Mouse (Mus musculus): ENCODE results near the gene Saa2. TPM values are rescaled to one million over a fixed set of nuclear protein-coding genes. Genes with fewer than 3 reads are reported as not detected.
"Not testable (repeated sequence)": the region's sequence is repeated elsewhere in the genome, so short reads cannot be mapped to it uniquely, and the experiment has no call there.

Gene Saa2
- polyA plus RNA-seq, 1 experiment: not detected

DNA sequence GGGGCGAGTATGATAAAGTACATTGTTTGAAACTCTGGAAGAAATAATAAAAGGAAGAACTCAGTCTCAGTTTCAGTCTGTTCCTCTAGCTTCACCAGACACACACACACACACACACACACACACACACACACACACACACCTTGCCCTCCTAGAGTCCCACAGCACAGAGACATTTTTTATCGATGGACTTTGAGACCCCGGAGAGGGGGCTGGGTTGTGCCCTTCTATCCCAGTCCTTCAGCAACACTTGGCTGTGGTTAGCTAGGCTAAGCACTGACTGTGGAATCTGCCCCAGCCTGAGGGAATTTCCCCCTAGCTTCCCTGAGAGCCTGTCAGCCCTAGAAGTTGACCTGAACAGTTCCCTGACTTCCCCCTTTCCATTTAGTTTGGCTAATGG is 27.7 kb upstream of the Saa2 start:
- Histone ChIP-seq H3K4me1 (ENCODE audit: control insufficient read depth, insufficient read depth, low read length) (peaks cover 37% of the 10 kb centered on the region), H3K4me3 (ENCODE audit: insufficient read depth, low read length) (no peak overlapping the region), H3K27ac (ENCODE audit: insufficient read depth, low read depth, low read length) (no peak overlapping the region)
- no peak for TF ChIP-seq CTCF (IDR thresholded peaks at IDR 0.05; ENCODE audit: low read depth, low read length)
- no peak for TF ChIP-seq POLR2A (IDR thresholded peaks at IDR 0.05; ENCODE audit: borderline replicate concordance, low read depth, low read length)

GRCm38 (mm10) chr7:46724396-46724795 is 27.2 kb upstream of the Saa2 start:
- Histone ChIP-seq H3K4me1 (ENCODE audit: control insufficient read depth, insufficient read depth, low read length) (peaks cover 31% of the 10 kb centered on the region), H3K4me3 (ENCODE audit: insufficient read depth, low read length) (no peak overlapping the region), H3K27ac (ENCODE audit: insufficient read depth, low read depth, low read length) (no peak overlapping the region)
- TF ChIP-seq POLR2A (IDR thresholded peaks at IDR 0.05; ENCODE audit: borderline replicate concordance, low read depth, low read length): no peak
- TF ChIP-seq CTCF (IDR thresholded peaks at IDR 0.05; ENCODE audit: low read depth, low read length): no peak

- Histone ChIP-seq H3K27ac (ENCODE audit: insufficient read depth, low read depth, low read length) (no peak overlapping the region), H3K4me1 (ENCODE audit: control insufficient read depth, insufficient read depth, low read length) (peaks cover 17% of the 10 kb centered on the region), H3K4me3 (ENCODE audit: insufficient read depth, low read length) (no peak overlapping the region)
- no peak for TF ChIP-seq CTCF (IDR thresholded peaks at IDR 0.05; ENCODE audit: low read depth, low read length)
These were observed 24.0 kb upstream of the Saa2 start for GRCm38 (mm10) chr7:46727584-46727983.

DNA sequence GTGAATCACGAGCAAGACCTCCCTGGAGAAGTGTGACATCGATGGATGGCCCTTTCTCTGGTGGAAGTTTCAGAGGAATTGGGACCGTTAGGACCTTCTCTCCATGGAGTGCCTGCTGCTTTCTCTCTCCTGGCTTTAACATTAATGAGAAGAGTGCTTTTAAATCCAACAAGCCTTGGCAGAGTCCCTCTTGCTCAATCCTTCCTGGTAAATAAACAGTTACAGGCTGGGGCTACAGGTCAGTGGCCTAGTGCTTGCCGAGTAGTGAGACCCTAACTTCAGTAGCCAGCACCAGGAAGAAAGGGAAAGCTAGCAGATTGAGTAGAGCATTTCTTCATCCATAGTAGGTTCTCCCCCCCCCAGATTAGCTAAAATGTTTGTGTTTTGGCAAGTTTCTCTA is 19.1 kb upstream of the Saa2 start, which contains the start of gene Saa4:
Gene Saa4, minus strand, starts transcription at position 146 of the 400 bp plus-strand sequence.
- Histone ChIP-seq H3K27ac (ENCODE audit: insufficient read depth, low read depth, low read length) (no peak within 1 kb of the TSS), H3K4me1 (ENCODE audit: control insufficient read depth, insufficient read depth, low read length) (peaks cover 19% of the 10 kb centered on the region), H3K4me3 (ENCODE audit: insufficient read depth, low read length) (no peak within 1 kb of the TSS)
- TF ChIP-seq POLR2A (IDR thresholded peaks at IDR 0.05; ENCODE audit: borderline replicate concordance, low read depth, low read length): no peak
- TF ChIP-seq CTCF (IDR thresholded peaks at IDR 0.05; ENCODE audit: low read depth, low read length): no peak

DNA sequence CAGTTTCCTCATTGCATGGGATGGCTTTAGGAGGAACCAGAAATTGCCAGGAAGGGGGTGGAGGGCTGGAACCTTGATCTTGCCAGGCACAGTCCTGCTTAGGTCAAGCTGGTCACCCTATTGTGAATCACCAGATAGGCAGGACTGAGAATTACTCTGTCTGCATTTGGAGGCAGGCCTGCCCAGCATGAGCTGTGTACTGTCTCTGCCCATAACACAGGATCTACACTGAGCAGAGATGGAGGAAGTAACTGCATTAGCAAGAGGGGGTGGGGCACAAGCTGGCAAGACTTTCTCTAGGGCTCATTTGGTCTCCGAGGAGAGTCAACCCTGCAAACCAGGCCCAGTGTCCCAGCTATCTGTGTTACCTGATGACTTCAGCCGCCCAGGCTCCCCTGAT is 16.6 kb upstream of the Saa2 start:
- TF ChIP-seq POLR2A (IDR thresholded peaks at IDR 0.05; ENCODE audit: borderline replicate concordance, low read depth, low read length): no peak
- no peak for TF ChIP-seq CTCF (IDR thresholded peaks at IDR 0.05; ENCODE audit: low read depth, low read length)
- no peak overlapping the region for H3K4me3 ChIP-seq (ENCODE audit: insufficient read depth, low read length)
- H3K4me1 ChIP-seq (ENCODE audit: control insufficient read depth, insufficient read depth, low read length): peaks cover 24% of the 10 kb centered on the region
- H3K27ac ChIP-seq (ENCODE audit: insufficient read depth, low read depth, low read length): peak overlapping the region; percentile 70

DNA sequence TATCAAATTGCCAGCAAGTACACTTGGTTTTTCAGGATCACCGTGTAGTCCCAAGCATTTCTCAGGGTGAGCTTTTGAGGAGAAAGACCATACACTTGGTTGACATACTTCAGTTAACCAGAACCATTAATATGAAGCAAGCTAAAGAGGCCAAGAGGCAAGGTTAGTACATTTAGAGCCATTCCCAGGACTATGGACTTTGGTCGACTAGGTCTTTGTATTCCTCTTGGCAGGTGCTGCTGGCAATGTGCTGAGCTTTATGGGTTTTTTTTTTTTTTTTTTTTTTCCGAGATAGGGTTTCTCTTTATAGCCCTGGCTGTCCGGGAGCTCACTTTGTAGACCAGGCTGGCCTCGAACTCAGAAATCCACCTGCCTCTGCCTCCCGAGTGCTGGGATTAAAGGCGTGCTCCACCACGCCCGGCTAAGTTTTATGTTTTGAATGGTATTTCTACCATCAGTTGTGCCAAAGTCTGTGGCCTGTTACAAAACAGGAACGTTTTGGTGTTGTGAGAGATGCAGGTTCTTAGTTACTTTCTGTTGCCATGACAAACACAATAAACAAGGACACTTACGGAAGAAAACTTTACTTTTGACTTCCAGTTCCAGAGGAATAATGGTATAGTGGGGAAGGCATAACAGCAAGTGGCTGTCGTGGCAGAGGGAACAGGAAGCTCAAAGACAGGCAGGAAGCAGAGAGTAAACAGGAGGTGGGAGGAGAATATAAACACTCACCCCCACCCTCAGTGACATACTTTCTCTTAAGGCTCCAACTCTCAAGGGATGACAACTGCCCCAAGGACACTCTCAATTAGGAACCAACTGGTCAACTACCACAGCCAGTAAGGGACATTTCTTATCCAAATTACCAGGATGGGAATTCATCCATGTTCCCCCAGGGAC is 12.8 kb upstream of the Saa2 start:
- Histone ChIP-seq H3K27ac (ENCODE audit: insufficient read depth, low read depth, low read length) (no peak overlapping the region), H3K4me3 (ENCODE audit: insufficient read depth, low read length) (no peak overlapping the region), H3K4me1 (ENCODE audit: control insufficient read depth, insufficient read depth, low read length) (peaks cover 24% of the 10 kb centered on the region)
- no peak for TF ChIP-seq CTCF (IDR thresholded peaks at IDR 0.05; ENCODE audit: low read depth, low read length)
- no peak for TF ChIP-seq POLR2A (IDR thresholded peaks at IDR 0.05; ENCODE audit: borderline replicate concordance, low read depth, low read length)

DNA sequence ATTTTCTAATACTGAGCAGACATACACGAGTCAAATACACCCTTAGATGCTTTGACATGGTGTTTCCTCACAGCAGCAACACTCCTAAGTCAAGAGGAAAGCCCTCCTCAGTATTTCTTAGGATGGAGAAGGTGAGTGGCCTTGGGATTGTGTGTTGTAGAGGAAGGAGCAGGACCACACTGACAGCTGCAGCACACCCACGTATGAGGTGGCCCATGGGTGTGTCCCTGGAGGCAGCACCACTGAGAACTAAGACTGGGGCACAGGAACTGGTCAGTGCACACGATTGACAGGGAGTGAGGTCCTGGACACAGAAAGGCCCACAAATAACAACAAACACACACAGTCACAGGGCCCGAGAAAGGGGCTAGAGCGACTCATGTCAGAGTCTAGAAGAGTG is 11.5 kb upstream of the Saa2 start:
- H3K27ac ChIP-seq (ENCODE audit: insufficient read depth, low read depth, low read length); H3K4me3 ChIP-seq (ENCODE audit: insufficient read depth, low read length): not testable (repeated sequence)
- peaks cover 17% of the 10 kb centered on the region for H3K4me1 ChIP-seq (ENCODE audit: control insufficient read depth, insufficient read depth, low read length)

- peaks cover 20% of the 10 kb centered on the region for H3K4me1 ChIP-seq (ENCODE audit: control insufficient read depth, insufficient read depth, low read length)
- not testable (repeated sequence) for H3K27ac ChIP-seq (ENCODE audit: insufficient read depth, low read depth, low read length); H3K4me3 ChIP-seq (ENCODE audit: insufficient read depth, low read length)
These were observed 8.7 kb upstream of the Saa2 start, which contains the start of gene Saa1 for GRCm38 (mm10) chr7:46742880-46743279. Gene Saa1 (minus strand): TSS chr7:46742980.

- no peak overlapping the region for H3K27ac ChIP-seq (ENCODE audit: insufficient read depth, low read depth, low read length)
- H3K4me1 ChIP-seq (ENCODE audit: control insufficient read depth, insufficient read depth, low read length): peaks cover 21% of the 10 kb centered on the region
- TF ChIP-seq POLR2A (IDR thresholded peaks at IDR 0.05; ENCODE audit: borderline replicate concordance, low read depth, low read length): no peak
- TF ChIP-seq CTCF (IDR thresholded peaks at IDR 0.05; ENCODE audit: low read depth, low read length): no peak
- no peak overlapping the region for H3K4me3 ChIP-seq (ENCODE audit: insufficient read depth, low read length)
These were observed 5.8 kb upstream of the Saa2 start for GRCm38 (mm10) chr7:46745816-46746215.

DNA sequence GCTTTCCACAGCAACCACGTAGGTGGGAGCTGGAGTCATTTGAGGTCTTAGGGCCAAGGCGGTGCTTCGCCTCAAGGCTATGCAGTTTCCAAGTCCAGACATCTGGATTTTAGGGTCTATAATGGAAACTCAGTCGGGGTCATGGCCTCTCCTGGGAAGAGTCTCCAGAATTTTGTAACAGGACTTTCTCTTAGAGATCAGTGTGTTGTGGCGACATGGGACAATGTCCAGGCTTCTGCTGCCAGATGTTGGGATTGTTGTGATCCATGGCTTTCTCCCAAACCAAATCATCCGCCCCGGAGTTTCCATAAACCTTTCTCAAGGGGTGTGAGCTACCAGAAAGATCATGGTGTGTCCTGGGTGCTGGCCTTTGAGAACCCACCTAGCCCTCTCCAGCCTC is 5.2 kb upstream of the Saa2 start:
- Histone ChIP-seq H3K4me1 (ENCODE audit: control insufficient read depth, insufficient read depth, low read length) (peaks cover 21% of the 10 kb centered on the region), H3K27ac (ENCODE audit: insufficient read depth, low read depth, low read length) (no peak overlapping the region), H3K4me3 (ENCODE audit: insufficient read depth, low read length) (no peak overlapping the region)
- no peak for TF ChIP-seq POLR2A (IDR thresholded peaks at IDR 0.05; ENCODE audit: borderline replicate concordance, low read depth, low read length)
- TF ChIP-seq CTCF (IDR thresholded peaks at IDR 0.05; ENCODE audit: low read depth, low read length): no peak
